Comparison of ENCODE assay signal across 18 mouse cellular contexts in genomic region chr1:74318711-74319110, GRCm38 (mm10). TPM values are rescaled to one million over a fixed set of nuclear protein-coding genes. Genes with fewer than 3 reads are reported as not detected.
"Had no signal": no experiment of that assay in that cellular context is flagged by ENCODE, and none has a peak within 500 bp of the region (broad histone marks: within the 10 kb centered on the region; RNA-seq: fewer than 3 reads in every experiment).

No protein-coding gene starts in this region.

- H3K27ac ChIP-seq: neural tube, embryonic 13.5 days; neural tube, embryonic 15.5 days; stomach, embryonic 15.5 days; stomach, postnatal 0 days had no signal

- H3K9ac ChIP-seq: neural tube, embryonic 13.5 days; neural tube, embryonic 15.5 days; stomach, embryonic 15.5 days had no signal

- H3K4me3 ChIP-seq: neural tube, embryonic 13.5 days; neural tube, embryonic 15.5 days; stomach, embryonic 15.5 days had no signal

- H3K4me1 ChIP-seq: neural tube, embryonic 15.5 days; stomach, embryonic 15.5 days had no signal

- DNase-seq: retina, postnatal 1 day; right cerebral cortex, adult 18-20 months; right cerebral cortex, postnatal 14 days; right cerebral cortex, postnatal 25 days; right cerebral cortex, postnatal 4 days; spleen, adult 18-20 months; thymus, adult 18-20 months; thymus, adult 2 months; thymus, postnatal 14 days; thymus, postnatal 25 days; thymus, postnatal 36 days; thymus, postnatal 4 days had no signal

- H3K36me3 ChIP-seq: neural tube, embryonic 13.5 days; neural tube, embryonic 15.5 days; stomach, embryonic 15.5 days had no signal

- H3K27me3 ChIP-seq: neural tube, embryonic 13.5 days; neural tube, embryonic 15.5 days; stomach, embryonic 15.5 days had no signal

RNA-seq across cellular contexts. Expression of gene Gpbar1, which starts 40.4 kb away (rescaled TPM):
- polyA plus RNA-seq: neural tube, embryonic 13.5 days; neural tube, embryonic 14.5 days; neural tube, embryonic 15.5 days had no signal

RNA-seq across cellular contexts. Expression of gene Catip, which starts 43.2 kb away (rescaled TPM):
- total RNA-seq: neutrophil, adult 5-6 weeks had no signal
